Mouse (Mus musculus) kidney, adult 10 weeks (tissue): ENCODE results near the gene Sirt2. TPM values are rescaled to one million over a fixed set of nuclear protein-coding genes. Genes with fewer than 3 reads are reported as not detected.

ENCODE experiments used
- polyA plus RNA-seq: library from polyadenylated mRNA; stranded (reverse); fragments of 350-450 nt; fragmentation: Illumina TruSeq; extraction: RNeasy Lipid Tissue Mini Kit (QIAGEN cat#74804); gene quantifications from one replicate; pipeline ENCODE4 v1.2.3, GENCODE M21; 2014; ENCODE audit warnings: low read depth, low replicate concordance

The Sirt2 gene
- polyA plus RNA-seq: 20.8 TPM

GRCm38 (mm10) chr7:28766173-28766879 is at the start of gene Sirt2:
Gene Sirt2, plus strand, starts transcription at chr7:28766735.

GRCm38 (mm10) chr7:28741709-28742438 is 24.7 kb upstream of the Sirt2 start, which contains the start of the genes Mrps12 and Sars2:
Gene Mrps12, minus strand, starts transcription at chr7:28741820.
Gene Sars2, plus strand, starts transcription at chr7:28741992.

GRCm38 (mm10) chr7:28756079-28756478 is 10.5 kb upstream of the Sirt2 start, which contains the start of gene Ccer2:
Gene Ccer2, plus strand, starts transcription at chr7:28756174.

GRCm38 (mm10) chr7:28767462-28767965 is 979 bp downstream of the Sirt2 start, which contains the start of gene Nfkbib:
Gene Nfkbib, minus strand, starts transcription at chr7:28767512.

DNA sequence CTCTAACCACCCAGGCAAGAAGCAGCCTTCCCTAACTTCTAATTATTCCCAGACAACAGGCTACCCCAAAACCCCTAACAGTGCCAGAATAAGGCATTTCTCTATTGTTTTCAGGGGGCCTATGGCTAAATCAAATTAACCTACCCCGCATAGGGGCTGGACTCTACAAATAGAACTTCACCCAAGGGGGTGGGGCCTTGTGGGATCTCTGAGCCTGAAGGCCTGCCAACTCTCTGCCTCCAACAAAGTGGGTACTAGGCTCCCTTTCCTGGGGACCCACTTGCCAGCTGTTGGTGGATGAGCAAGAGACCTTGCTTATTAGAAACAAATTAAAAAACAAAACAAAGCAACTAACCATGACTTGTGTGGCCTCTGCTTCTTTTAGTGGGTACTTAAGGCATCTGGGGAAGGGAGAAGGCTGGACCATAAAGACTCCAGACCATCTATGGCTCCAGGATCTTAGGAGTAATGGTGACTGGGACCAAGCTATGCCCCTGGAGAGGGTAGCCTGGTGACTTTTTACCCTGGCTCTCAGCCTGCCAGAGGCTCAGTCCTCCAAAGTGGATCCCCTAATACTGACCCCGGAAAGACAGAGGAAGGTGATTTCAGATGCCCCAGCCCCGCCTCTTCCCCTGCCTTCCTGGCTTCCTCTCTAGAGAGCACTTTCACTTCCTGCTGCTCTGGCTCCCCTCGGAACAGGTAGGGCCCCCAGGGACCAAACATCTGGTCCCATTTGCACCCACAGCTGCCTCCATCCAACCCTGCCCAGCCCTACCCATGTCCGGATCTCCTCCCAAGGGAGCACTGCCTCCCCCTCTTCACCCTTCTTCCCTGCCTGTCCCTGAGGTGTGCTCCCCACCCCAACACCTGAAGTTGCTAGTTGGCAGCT is 22.0 kb downstream of the Sirt2 start, which contains the start of gene Rinl:
Gene Rinl, plus strand, starts transcription at position 663 of the 889 bp plus-strand sequence.

DNA sequence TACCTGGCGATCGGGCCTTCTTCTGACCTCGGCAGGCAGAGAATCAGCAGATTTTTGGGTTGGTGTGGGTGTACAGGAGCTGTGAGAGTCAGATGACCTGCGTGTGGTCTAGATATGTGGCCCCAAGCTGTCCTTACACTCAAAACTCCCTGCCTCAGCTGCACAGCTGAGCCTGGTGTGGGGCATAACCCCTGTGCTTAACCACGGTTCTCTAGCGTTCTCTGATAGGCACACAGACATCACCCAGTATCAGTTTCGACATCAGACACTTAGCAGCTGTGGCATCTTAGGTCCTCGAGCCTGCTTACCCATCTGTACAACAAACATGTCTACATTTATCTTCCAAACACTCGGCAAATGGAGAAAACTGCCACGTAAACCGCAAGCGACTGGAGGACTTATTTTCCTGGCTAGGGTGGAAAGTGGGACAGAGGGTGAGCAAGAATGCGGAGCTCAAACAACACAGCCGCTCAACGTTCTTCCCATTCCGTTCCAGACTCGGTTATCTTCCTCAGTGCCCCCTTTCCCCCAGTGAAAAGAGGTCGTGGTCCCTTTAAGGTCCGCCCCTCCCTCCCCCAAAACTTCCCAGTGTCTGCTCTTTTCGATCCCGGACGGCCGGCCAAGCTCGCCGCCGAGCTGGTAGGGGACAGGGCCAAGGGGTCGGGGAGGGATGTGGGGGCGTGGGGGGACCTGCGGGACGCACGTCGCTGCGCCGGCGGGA is 41.8 kb downstream of the Sirt2 start, which contains the start of gene Hnrnpl:
Gene Hnrnpl, plus strand, starts transcription at position 321 of the 721 bp plus-strand sequence.

DNA sequence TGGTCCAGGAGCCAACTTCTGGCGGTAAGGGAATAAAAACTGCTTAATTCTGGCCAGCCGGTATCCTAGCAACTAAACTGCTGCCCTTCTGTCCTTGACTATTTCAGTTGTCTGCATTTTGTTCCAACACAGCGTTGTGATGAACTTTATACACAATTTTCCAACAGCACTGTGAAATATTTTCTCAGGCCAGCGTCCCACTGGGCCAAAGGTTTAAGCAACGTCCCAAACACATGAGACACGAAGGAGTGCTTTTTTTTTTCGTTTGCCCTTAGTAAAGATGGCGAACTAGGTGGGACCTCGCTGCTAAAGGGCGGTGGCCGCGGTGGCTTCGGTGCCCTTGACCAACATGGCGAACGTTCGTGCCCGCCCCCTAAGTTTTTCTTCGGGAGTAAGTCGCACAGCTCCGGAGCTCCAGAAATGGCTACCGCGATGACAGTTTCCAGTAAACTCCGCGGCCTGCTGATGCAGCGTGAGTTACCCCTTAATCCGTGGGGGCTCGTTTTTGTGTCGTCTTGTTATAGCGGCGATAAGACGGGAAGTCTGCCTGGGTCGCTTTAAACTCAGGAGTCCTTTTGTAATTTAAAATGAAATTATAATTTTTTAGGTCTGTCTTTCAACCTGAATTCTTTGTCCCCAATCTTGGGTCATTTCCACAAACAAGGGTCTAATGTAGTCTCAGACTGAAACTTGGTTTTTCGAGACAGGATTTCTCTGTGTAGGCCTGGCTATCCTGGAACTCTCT is 58.6 kb downstream of the Sirt2 start, which contains the start of gene Ech1:
Gene Ech1, plus strand, starts transcription at position 277 of the 745 bp plus-strand sequence.

DNA sequence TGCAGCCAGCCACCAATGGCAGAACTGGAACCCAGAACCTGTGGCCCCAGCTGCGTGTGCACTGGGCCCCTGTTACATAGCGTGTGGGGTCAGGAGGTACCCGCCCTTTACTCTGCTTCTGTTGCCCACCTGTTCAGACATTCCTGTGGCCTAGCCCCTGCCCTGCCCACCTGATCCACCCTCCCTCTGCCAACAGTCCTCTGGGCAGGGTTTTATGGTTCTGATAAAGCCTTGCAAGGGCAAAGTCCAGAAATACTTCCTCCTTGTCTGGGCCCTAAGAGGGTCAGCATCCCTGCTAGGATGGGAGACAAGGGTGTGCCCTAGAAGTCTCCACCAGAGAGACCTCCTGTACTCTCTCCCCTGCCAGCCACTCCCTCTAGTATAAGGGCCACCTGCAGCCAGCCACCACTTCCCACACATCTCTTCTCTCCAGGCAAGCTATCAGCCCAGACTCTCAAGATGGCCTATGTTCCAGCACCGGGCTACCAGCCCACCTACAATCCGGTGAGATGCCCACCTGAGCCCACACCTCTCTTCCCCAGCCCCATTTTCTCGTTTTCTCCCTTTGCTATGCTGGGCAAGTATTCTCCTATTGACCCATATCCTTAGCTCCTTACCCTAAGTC is 67.3 kb downstream of the Sirt2 start, which contains the start of gene Lgals4:
Gene Lgals4, plus strand, starts transcription at position 132 of the 625 bp plus-strand sequence.

Other genes with a start within 250 kb of the Sirt2 start
- gene Ifnl3, start 243.9 kb upstream of the Sirt2 start, polyA plus RNA-seq: not detected
- not detected for gene Sycn, start 225.8 kb upstream of the Sirt2 start, polyA plus RNA-seq
- gene Nccrp1, start 219.5 kb upstream of the Sirt2 start, polyA plus RNA-seq: 0.49 TPM
- gene Samd4b, start 168.6 kb upstream of the Sirt2 start, polyA plus RNA-seq: 8.9 TPM
- 1.2 TPM for gene Pak4, start 168.6 kb upstream of the Sirt2 start, polyA plus RNA-seq
- gene Acp7, start 135.4 kb upstream of the Sirt2 start, polyA plus RNA-seq: not detected
- not detected for gene Fbxo27, start 73.9 kb upstream of the Sirt2 start, polyA plus RNA-seq
- 0.49 TPM for gene Fbxo17, start 49.9 kb upstream of the Sirt2 start, polyA plus RNA-seq
- 28.9 TPM for gene Mrps12, start 24.9 kb upstream of the Sirt2 start, polyA plus RNA-seq
- 0.24 TPM for gene Sars2, start 24.7 kb upstream of the Sirt2 start, polyA plus RNA-seq
- not detected for gene Ccer2, start 10.6 kb upstream of the Sirt2 start, polyA plus RNA-seq
- gene Nfkbib, start 777 bp downstream of the Sirt2 start, polyA plus RNA-seq: not detected
- gene Rinl, start 22.2 kb downstream of the Sirt2 start, polyA plus RNA-seq: 3.4 TPM
- gene Hnrnpl, start 41.8 kb downstream of the Sirt2 start, polyA plus RNA-seq: 173 TPM
- gene Ech1, start 58.5 kb downstream of the Sirt2 start, polyA plus RNA-seq: 25.7 TPM
- 2.0 TPM for gene Lgals4, start 67.1 kb downstream of the Sirt2 start, polyA plus RNA-seq
- not detected for gene Lgals7, start 97.1 kb downstream of the Sirt2 start, polyA plus RNA-seq
- gene Capn12, start 114.7 kb downstream of the Sirt2 start, polyA plus RNA-seq: not detected
- gene Actn4, start 195.6 kb downstream of the Sirt2 start, polyA plus RNA-seq: 31.0 TPM
- 3.8 TPM for gene Eif3k, start 215.1 kb downstream of the Sirt2 start, polyA plus RNA-seq
- not detected for gene Map4k1, start 215.3 kb downstream of the Sirt2 start, polyA plus RNA-seq